Mouse (Mus musculus): ENCODE data around the gene Csrnp2. TPM values are rescaled to one million over a fixed set of nuclear protein-coding genes. Genes with fewer than 3 reads are reported as not detected.

Csrnp2 gene
- polyA plus RNA-seq, 1 experiment from 2014 or later = 28.9 TPM

DNA sequence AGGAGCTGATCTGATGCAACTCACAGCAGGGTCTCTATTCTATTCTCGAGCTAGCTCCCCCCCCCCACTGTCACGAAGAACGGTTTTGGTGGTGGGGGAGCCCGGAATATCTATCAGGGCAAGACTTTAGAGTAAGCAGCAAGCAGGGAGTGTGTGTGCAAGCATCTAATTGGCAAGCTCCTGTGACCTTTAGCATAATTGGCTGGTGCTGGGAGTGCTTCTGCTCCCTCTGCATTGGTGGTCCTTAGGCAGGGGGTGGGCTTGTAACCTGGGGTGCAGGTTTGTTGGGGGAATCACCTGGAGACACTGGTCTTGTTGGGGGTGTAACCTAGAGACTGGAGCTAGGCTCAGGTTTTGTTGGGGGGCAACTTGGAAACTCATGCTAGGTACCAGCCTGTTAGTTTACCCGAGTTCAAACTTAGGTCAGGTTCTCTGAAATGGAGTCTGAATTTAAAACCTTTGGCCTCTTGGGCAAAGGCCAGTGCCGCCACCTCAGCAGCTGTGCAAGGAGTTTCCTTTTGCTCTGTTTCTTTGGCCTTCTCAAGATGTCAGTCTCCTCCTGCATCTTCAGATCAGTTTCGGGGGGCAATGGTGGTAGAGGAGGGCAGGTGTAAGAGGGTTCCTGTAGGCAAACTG, 38.8 kb downstream of the Csrnp2 start:
- Histone ChIP-seq H3K4me3 (ENCODE audit: low read depth, low read length) (no peak overlapping the region), H3K4me2 (ENCODE audit: low read depth) (no peak overlapping the region), H3K36me3 (ENCODE audit: control insufficient read depth, insufficient read depth, low read length) (no peaks in the 10 kb centered on the region), H3K27ac (ENCODE audit: low read depth, low read length) (no peak overlapping the region), H3K9ac (ENCODE audit: low read length) (no peak overlapping the region), H3K9me3 (ENCODE audit: control insufficient read depth, low read length) (no peaks in the 10 kb centered on the region), H3K27me3 (ENCODE audit: control insufficient read depth, insufficient read depth, low read length) (no peaks in the 10 kb centered on the region), H3K4me1 (ENCODE audit: control insufficient read depth, insufficient read depth, low read length) (no peaks in the 10 kb centered on the region)
- DNase-seq (ENCODE audit: low spot score) (no peak), ATAC-seq (ENCODE audit: insufficient read depth, low FRiP score, low TSS enrichment) (no peak)
- WGBS = 62% methylated on average over 7 of the region's 7 CpGs

DNA sequence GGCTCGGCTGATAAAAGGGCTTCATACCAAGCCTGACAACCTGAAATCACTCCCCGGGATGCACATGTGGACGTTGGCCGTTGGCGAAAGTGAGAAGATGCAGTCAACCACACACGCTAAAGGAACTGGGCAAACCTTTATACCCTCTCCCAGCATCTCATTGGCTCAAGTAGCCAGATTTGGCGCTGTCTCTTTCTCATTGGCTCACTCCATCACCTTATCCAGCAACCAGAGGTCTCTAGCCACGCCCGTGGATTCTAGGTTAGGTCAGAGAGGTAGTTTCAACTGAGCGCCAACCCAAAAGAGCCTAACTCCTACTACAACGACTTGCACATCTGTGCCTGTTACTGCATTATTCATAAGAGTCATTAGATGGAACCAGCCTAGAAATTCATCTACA, 42.8 kb downstream of the Csrnp2 start:
- ATAC-seq (ENCODE audit: insufficient read depth, low FRiP score, low TSS enrichment) = no peak
- WGBS = 81% methylated on average over 11 of the region's 11 CpGs

DNA sequence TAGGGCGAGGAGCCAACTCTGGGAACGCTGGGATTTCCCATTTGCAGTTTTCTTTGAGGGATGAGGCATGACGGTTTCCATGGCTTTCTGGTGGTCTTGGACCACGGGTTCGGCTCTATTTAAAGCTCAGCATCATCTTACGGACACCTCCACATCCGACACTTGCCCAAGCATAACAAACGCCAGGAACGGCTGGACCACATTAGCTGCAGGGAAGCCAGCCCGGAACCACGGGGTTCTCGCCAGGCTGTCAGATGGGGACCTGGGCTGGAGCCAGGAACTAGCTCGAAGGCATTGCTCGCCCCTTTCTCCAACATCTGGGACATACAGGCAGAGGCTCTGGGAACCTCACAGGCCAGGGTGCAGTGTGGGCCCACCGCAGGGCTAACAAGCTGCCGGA, 44.0 kb downstream of the Csrnp2 start:
- H3K4me2 ChIP-seq (ENCODE audit: low read depth) = no peak overlapping the region
- ATAC-seq (ENCODE audit: insufficient read depth, low FRiP score, low TSS enrichment) = no peak

More for the DNA sequence above, 42.8 kb downstream of the Csrnp2 start:
- H3K27me3 ChIP-seq (ENCODE audit: control insufficient read depth, insufficient read depth, low read length) = no peaks in the 10 kb centered on the region
- DNase-seq (ENCODE audit: low spot score) = no peak
- H3K27ac ChIP-seq (ENCODE audit: low read depth, low read length) = no peak overlapping the region
- H3K9me3 ChIP-seq (ENCODE audit: control insufficient read depth, low read length) = no peaks in the 10 kb centered on the region
- H3K9ac ChIP-seq (ENCODE audit: low read length) = no peak overlapping the region
- no peaks in the 10 kb centered on the region for H3K4me1 ChIP-seq (ENCODE audit: control insufficient read depth, insufficient read depth, low read length)
- H3K36me3 ChIP-seq (ENCODE audit: control insufficient read depth, insufficient read depth, low read length) = no peaks in the 10 kb centered on the region
- no peak overlapping the region for H3K4me2 ChIP-seq (ENCODE audit: low read depth)
- H3K4me3 ChIP-seq (ENCODE audit: low read depth, low read length) = no peak overlapping the region

DNA sequence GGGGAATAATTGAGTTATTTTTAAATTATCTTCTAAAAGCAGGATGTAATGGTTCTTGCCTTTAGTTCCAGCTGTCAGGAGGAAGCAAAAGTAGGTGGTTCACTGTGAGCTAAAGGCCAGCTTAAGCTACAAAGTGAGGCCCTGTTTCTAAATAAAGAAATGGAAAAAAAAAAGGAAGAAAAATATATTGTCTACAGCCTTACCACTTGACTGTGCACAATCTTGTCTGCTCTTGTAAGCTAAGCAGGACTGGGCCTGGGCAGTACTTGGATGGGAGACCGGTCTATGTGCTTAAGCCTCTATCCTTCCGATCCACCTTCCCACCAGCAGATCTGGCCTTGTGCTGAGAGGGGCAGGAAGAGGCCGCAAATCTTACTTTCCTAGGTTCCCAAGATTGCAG, 45.8 kb downstream of the Csrnp2 start:
- no peaks in the 10 kb centered on the region for H3K9me3 ChIP-seq (ENCODE audit: control insufficient read depth, low read length)
- H3K27me3 ChIP-seq (ENCODE audit: control insufficient read depth, insufficient read depth, low read length) = no peaks in the 10 kb centered on the region
- no peaks in the 10 kb centered on the region for H3K36me3 ChIP-seq (ENCODE audit: control insufficient read depth, insufficient read depth, low read length)
- H3K4me2 ChIP-seq (ENCODE audit: low read depth) = no peak overlapping the region
- no peak overlapping the region for H3K9ac ChIP-seq (ENCODE audit: low read length)
- no peaks in the 10 kb centered on the region for H3K4me1 ChIP-seq (ENCODE audit: control insufficient read depth, insufficient read depth, low read length)
- 93% methylated on average over 3 of the region's 3 CpGs for WGBS
- ATAC-seq (ENCODE audit: insufficient read depth, low FRiP score, low TSS enrichment) (no peak), DNase-seq (ENCODE audit: low spot score) (no peak)
- no peak overlapping the region for H3K27ac ChIP-seq (ENCODE audit: low read depth, low read length)
- no peak overlapping the region for H3K4me3 ChIP-seq (ENCODE audit: low read depth, low read length)

More for the DNA sequence above, 44.0 kb downstream of the Csrnp2 start:
- H3K9me3 ChIP-seq (ENCODE audit: control insufficient read depth, low read length) = no peaks in the 10 kb centered on the region
- no peaks in the 10 kb centered on the region for H3K27me3 ChIP-seq (ENCODE audit: control insufficient read depth, insufficient read depth, low read length)
- 81% methylated on average over 16 of the region's 16 CpGs for WGBS
- H3K4me1 ChIP-seq (ENCODE audit: control insufficient read depth, insufficient read depth, low read length) = no peaks in the 10 kb centered on the region
- DNase-seq (ENCODE audit: low spot score) = no peak
- no peak overlapping the region for H3K4me3 ChIP-seq (ENCODE audit: low read depth, low read length)
- no peaks in the 10 kb centered on the region for H3K36me3 ChIP-seq (ENCODE audit: control insufficient read depth, insufficient read depth, low read length)
- no peak overlapping the region for H3K27ac ChIP-seq (ENCODE audit: low read depth, low read length)
- H3K9ac ChIP-seq (ENCODE audit: low read length) = no peak overlapping the region

DNA sequence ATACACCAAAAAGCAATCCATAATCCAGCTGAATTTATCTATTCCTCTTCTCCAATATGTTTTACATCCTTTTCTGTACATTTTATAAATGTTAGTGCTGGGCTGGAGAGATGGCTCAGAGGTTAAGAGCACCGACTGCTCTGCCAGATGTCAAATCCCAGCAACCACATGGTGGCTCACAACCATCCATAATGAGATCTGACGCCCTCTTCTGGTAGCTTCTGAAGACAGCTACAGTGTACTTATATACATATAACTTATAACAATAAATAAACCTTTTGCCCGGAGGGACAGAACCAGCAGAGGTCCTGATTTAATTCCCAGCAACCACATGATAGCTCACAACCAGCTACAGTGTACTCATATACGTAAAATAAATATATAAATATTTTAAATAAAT, 46.7 kb downstream of the Csrnp2 start:
- ATAC-seq (ENCODE audit: insufficient read depth, low FRiP score, low TSS enrichment) = no peak
- WGBS = 71% methylated on average over 4 of the region's 4 CpGs
- Histone ChIP-seq H3K4me2 (ENCODE audit: low read depth) (no peak overlapping the region), H3K4me1 (ENCODE audit: control insufficient read depth, insufficient read depth, low read length) (no peaks in the 10 kb centered on the region), H3K4me3 (ENCODE audit: low read depth, low read length) (no peak overlapping the region), H3K27ac (ENCODE audit: low read depth, low read length) (no peak overlapping the region), H3K36me3 (ENCODE audit: control insufficient read depth, insufficient read depth, low read length) (no peaks in the 10 kb centered on the region), H3K9ac (ENCODE audit: low read length) (no peak overlapping the region), H3K9me3 (ENCODE audit: control insufficient read depth, low read length) (no peaks in the 10 kb centered on the region), H3K27me3 (ENCODE audit: control insufficient read depth, insufficient read depth, low read length) (no peaks in the 10 kb centered on the region)
- DNase-seq (ENCODE audit: low spot score) = no peak

DNA sequence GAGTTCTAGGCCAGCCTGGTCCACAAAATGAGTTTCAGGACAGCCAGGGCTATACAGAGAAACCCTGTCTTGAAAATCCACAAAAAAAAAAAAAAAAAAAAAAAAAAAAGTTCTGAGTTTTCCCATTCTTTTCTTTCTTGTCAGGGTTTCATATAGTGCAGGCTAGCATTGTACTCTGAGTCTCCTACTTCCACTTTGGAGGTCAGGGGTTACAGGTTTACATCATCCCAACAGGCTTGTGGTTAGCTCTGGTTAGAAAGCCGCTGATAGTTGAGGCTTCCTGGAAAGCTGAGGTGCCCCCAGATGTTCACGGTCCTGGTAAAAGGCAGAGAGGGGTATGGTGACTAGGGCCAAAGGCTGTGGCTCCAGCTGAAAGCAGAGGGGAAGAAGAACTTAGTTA, 48.4 kb downstream of the Csrnp2 start:
- H3K27me3 ChIP-seq (ENCODE audit: control insufficient read depth, insufficient read depth, low read length) = no peaks in the 10 kb centered on the region
- no peaks in the 10 kb centered on the region for H3K9me3 ChIP-seq (ENCODE audit: control insufficient read depth, low read length)
- no peaks in the 10 kb centered on the region for H3K36me3 ChIP-seq (ENCODE audit: control insufficient read depth, insufficient read depth, low read length)
- H3K27ac ChIP-seq (ENCODE audit: low read depth, low read length) = no peak overlapping the region
- DNase-seq (ENCODE audit: low spot score) (no peak), ATAC-seq (ENCODE audit: insufficient read depth, low FRiP score, low TSS enrichment) (no peak)
- no peak overlapping the region for H3K4me2 ChIP-seq (ENCODE audit: low read depth)
- WGBS = 74% methylated on average over 2 of the region's 2 CpGs
- H3K4me3 ChIP-seq (ENCODE audit: low read depth, low read length) = no peak overlapping the region
- no peak overlapping the region for H3K9ac ChIP-seq (ENCODE audit: low read length)
- no peaks in the 10 kb centered on the region for H3K4me1 ChIP-seq (ENCODE audit: control insufficient read depth, insufficient read depth, low read length)

DNA sequence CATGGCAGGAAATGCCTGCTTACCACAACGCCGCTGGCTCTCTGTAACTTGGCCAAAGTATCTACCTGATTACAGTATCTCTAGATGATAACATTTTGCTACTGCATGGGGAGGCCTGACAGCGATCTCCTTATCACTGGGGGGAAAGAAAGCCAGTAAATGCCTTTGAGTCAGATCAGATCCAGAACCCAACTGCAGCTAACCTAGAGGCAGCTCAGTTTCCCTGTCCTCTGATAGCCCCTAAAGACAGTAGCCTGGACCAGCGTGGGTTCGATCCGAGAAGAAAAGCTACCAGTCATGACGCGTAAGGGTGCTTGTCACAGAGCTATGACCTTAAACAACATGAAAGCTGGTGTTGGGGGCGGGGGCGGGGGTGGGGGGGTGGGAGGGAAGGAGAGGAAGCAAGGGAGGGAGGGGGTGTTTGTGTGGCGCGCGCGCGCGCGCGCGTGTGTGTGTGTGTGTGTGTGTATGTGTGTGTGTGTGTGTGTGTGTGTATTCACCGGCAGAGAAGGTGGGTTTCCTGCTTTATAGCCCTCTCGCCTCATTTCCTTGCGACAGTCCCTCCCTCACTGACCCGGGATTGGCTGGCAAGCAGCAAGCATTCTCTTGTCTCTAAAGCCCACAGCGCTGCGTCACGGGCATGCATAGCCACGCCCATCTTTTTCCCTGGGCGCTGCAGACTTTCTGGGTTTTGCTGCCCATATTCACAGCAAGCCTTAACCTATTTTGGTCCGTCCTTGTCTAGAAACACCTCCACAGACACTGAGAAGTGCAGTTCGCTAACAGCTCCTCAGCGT, 52.0 kb downstream of the Csrnp2 start:
- Histone ChIP-seq H3K4me2 (ENCODE audit: low read depth) (peak overlapping the region; percentile 47), H3K27ac (ENCODE audit: low read depth, low read length) (no peak overlapping the region), H3K36me3 (ENCODE audit: control insufficient read depth, insufficient read depth, low read length) (no peaks in the 10 kb centered on the region), H3K9ac (ENCODE audit: low read length) (peak overlapping the region; percentile 63), H3K4me1 (ENCODE audit: control insufficient read depth, insufficient read depth, low read length) (no peaks in the 10 kb centered on the region), H3K9me3 (ENCODE audit: control insufficient read depth, low read length) (no peaks in the 10 kb centered on the region), H3K27me3 (ENCODE audit: control insufficient read depth, insufficient read depth, low read length) (no peaks in the 10 kb centered on the region), H3K4me3 (ENCODE audit: low read depth, low read length) (peak overlapping the region; percentile 30)
- WGBS = 10% methylated on average over 20 of the region's 31 CpGs
- ATAC-seq (ENCODE audit: insufficient read depth, low FRiP score, low TSS enrichment) = peak; percentile 90
- peak; percentile 90 for DNase-seq (ENCODE audit: low spot score)

DNA sequence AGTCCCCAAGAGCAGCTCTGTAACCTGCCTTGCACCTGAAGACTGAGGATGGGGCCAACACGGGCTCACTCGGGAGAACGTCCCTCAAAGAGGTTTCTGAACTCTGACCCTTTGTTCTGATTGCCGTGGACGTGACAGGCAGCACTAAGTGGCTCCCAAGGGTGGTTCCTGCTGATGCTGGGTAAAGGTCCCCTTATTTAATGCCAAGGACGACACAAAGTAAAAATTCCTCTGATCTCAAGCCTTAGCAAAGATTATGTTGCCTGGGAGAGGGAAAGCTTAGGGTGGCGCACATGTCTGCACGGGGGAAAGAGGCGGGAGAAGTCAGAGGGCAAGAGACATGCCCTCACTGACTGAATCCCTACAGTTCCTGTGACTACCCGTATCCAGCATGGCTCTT, 58.8 kb downstream of the Csrnp2 start:
- H3K4me2 ChIP-seq (ENCODE audit: low read depth) = no peak overlapping the region
- H3K36me3 ChIP-seq (ENCODE audit: control insufficient read depth, insufficient read depth, low read length) = no peaks in the 10 kb centered on the region
- no peak overlapping the region for H3K27ac ChIP-seq (ENCODE audit: low read depth, low read length)
- no peaks in the 10 kb centered on the region for H3K4me1 ChIP-seq (ENCODE audit: control insufficient read depth, insufficient read depth, low read length)
- DNase-seq (ENCODE audit: low spot score) = no peak
- WGBS = 70% methylated on average over 10 of the region's 10 CpGs
- no peak for ATAC-seq (ENCODE audit: insufficient read depth, low FRiP score, low TSS enrichment)
- H3K4me3 ChIP-seq (ENCODE audit: low read depth, low read length) = no peak overlapping the region
- no peak overlapping the region for H3K9ac ChIP-seq (ENCODE audit: low read length)
- H3K27me3 ChIP-seq (ENCODE audit: control insufficient read depth, insufficient read depth, low read length) = no peaks in the 10 kb centered on the region
- no peaks in the 10 kb centered on the region for H3K9me3 ChIP-seq (ENCODE audit: control insufficient read depth, low read length)

DNA sequence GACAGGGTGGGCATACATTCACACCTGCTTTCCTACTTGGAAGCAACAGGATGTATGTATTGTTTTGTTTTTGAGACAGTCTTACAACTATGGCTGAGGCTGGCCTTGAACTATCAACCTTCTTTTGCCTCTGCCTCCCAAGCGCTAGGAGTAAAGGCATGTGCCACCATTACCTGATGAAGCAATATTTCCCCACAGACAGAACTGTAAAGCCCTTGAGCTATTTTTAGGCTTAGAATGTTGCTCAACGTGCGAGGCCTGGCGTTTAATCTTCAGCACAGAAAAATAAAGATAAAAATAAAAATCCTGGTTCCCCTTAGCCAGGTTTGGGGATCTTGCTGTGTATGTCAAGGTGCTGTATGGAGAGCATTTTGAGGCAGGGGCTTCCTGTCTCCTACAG, 59.2 kb downstream of the Csrnp2 start:
- DNase-seq (ENCODE audit: low spot score) (no peak), ATAC-seq (ENCODE audit: insufficient read depth, low FRiP score, low TSS enrichment) (no peak)
- Histone ChIP-seq H3K4me1 (ENCODE audit: control insufficient read depth, insufficient read depth, low read length) (no peaks in the 10 kb centered on the region), H3K36me3 (ENCODE audit: control insufficient read depth, insufficient read depth, low read length) (no peaks in the 10 kb centered on the region), H3K9me3 (ENCODE audit: control insufficient read depth, low read length) (no peaks in the 10 kb centered on the region), H3K4me3 (ENCODE audit: low read depth, low read length) (no peak overlapping the region), H3K27ac (ENCODE audit: low read depth, low read length) (no peak overlapping the region), H3K4me2 (ENCODE audit: low read depth) (no peak overlapping the region), H3K9ac (ENCODE audit: low read length) (no peak overlapping the region), H3K27me3 (ENCODE audit: control insufficient read depth, insufficient read depth, low read length) (no peaks in the 10 kb centered on the region)
- 91% methylated on average over 4 of the region's 4 CpGs for WGBS
